Mouse (Mus musculus) midbrain, postnatal 0 days (tissue): ENCODE results near the gene Rsph14. TPM values are rescaled to one million over a fixed set of nuclear protein-coding genes. Genes with fewer than 3 reads are reported as not detected.

Experiments
- ATAC-seq: fragments of 200-750 bp; cut with Nextera tagmentation; 2 replicates; pipeline ENCODE4 v1.8.0; 2017; ENCODE audit warnings: moderate number of reproducible peaks, mild to moderate bottlenecking, moderate TSS enrichment, moderate library complexity; ENCODE audit not compliant: low FRiP score
- DNase-seq: peaks from one replicate; pipeline ENCODE4 v3.0.0-alpha.2; 2015; ENCODE audit warnings: low spot score
- H3K27ac ChIP-seq: fragments of 300-500 bp; sonication (generic); 2 replicates; pipeline ENCODE4 v1.5.1; 2014; ENCODE audit warnings: low read depth, mild to moderate bottlenecking, low read length, mixed read lengths
- H3K27me3 ChIP-seq: fragments of 300-500 bp; sonication (generic); 2 replicates; pipeline ENCODE4 v1.6.1; 2014; ENCODE audit warnings: low read length, control low read depth, mixed read lengths; ENCODE audit not compliant: insufficient read depth
- H3K36me3 ChIP-seq: fragments of 300-500 bp; sonication (generic); 2 replicates; pipeline ENCODE4 v1.6.1; 2014; ENCODE audit warnings: low read length, control low read depth, mixed read lengths; ENCODE audit not compliant: insufficient read depth
- H3K4me1 ChIP-seq: fragments of 300-500 bp; sonication (generic); 2 replicates; pipeline ENCODE4 v1.6.1; 2014; ENCODE audit warnings: mild to moderate bottlenecking, control low read depth, antibody characterized with exemption, low read length, mixed read lengths; ENCODE audit not compliant: insufficient read depth
- H3K4me2 ChIP-seq: fragments of 300-500 bp; sonication (generic); 2 replicates; pipeline ENCODE4 v1.6.1; 2014; ENCODE audit warnings: low read depth, mild to moderate bottlenecking, low read length, mixed read lengths; ENCODE audit not compliant: poor library complexity, severe bottlenecking
- H3K4me3 ChIP-seq: fragments of 300-500 bp; sonication (generic); 2 replicates; pipeline ENCODE4 v1.5.1; 2014; ENCODE audit warnings: low read depth, mild to moderate bottlenecking, low read length, moderate library complexity
- H3K9ac ChIP-seq: fragments of 300-500 bp; sonication (generic); replicated peaks from 2 replicates; pipeline ENCODE4 v1.6.1; 2014; ENCODE audit warnings: mild to moderate bottlenecking, low read length, moderate library complexity, mixed read lengths; ENCODE audit not compliant: poor library complexity, severe bottlenecking
- H3K9me3 ChIP-seq: fragments of 300-500 bp; sonication (generic); 2 replicates; pipeline ENCODE4 v1.6.1; 2016; ENCODE audit warnings: low read length, control low read depth
- CTCF ChIP-seq: IDR thresholded peaks from 2 replicates; pipeline ENCODE4 v1.5.1; 2016; ENCODE audit warnings: antibody characterized with exemption, mild to moderate bottlenecking
- WGBS: fragments of 180-500 bp; shearing (Covaris S2); extraction: QIAGEN DNeasy Blood & Tissue Kit; methylation state at CpG from one replicate; pipeline ENCODE4 v1.1.7; 2014; 5-methylcytosine and 5-hydroxymethylcytosine counted together
- polyA plus RNA-seq: library from polyadenylated mRNA; unstranded; fragments of >200 nt; fragmentation: Nextera tagmentation; extraction: Ambion mirVana; gene quantifications from 2 replicates; pipeline ENCODE4 v1.2.1, GENCODE M21; 2015
- total RNA-seq: library from RNA; depleted of rRNA; stranded (reverse); fragments of >200 nt; gene quantifications from 2 replicates; pipeline ENCODE4 v1.2.3, GENCODE M21; 2014

Gene Rsph14
- total and polyA plus RNA-seq, 2 experiments from 2014 or later, result 0.27 to 1.2 TPM

GRCm38 (mm10) chr10:75001391-75001790 lies 31.0 kb downstream of the Rsph14 start:
- 94% methylated on average over 8 of the region's 8 CpGs for WGBS
- peaks cover 15% of the 10 kb centered on the region; the same call in 1 of the 2 replicates for H3K36me3 ChIP-seq
- TF ChIP-seq CTCF, result no peak

GRCm38 (mm10) chr10:74995377-74995776 lies 37.0 kb downstream of the Rsph14 start:
- Histone ChIP-seq H3K27ac (no peak overlapping the region), H3K4me3 (no peak overlapping the region)

More at GRCm38 (mm10) chr10:75001391-75001790, 31.0 kb downstream of the Rsph14 start:
- Histone ChIP-seq H3K9ac (no peak overlapping the region), H3K4me3 (no peak overlapping the region), H3K27ac (no peak overlapping the region), H3K4me2 (no peak overlapping the region), H3K4me1 (peaks cover 7% of the 10 kb centered on the region; the same call in 1 of the 2 replicates), H3K27me3 (no peaks in the 10 kb centered on the region), H3K9me3 (no peaks in the 10 kb centered on the region)
- DNase-seq (no peak), ATAC-seq (no peak)

GRCm38 (mm10) chr10:74994863-74995262 lies 37.5 kb downstream of the Rsph14 start:
- 15% methylated on average over 5 of the region's 5 CpGs for WGBS
- Histone ChIP-seq H3K4me1 (peaks cover 9% of the 10 kb centered on the region; the same call in 1 of the 2 replicates), H3K9me3 (no peaks in the 10 kb centered on the region), H3K4me3 (no peak overlapping the region), H3K27me3 (no peaks in the 10 kb centered on the region), H3K27ac (peak overlapping the region; percentile 51; the same call in 1 of the 2 replicates), H3K36me3 (peaks cover 30% of the 10 kb centered on the region), H3K4me2 (no peak overlapping the region; the same call in 1 of the 2 replicates), H3K9ac (no peak overlapping the region)
- ATAC-seq, result no peak
- no peak for DNase-seq
- no peak for TF ChIP-seq CTCF

More at GRCm38 (mm10) chr10:74995377-74995776, 37.0 kb downstream of the Rsph14 start:
- no peak for TF ChIP-seq CTCF
- peaks cover 9% of the 10 kb centered on the region; the same call in 1 of the 2 replicates for H3K4me1 ChIP-seq
- WGBS, result 2% methylated on average over 15 of the region's 17 CpGs
- no peaks in the 10 kb centered on the region for H3K9me3 ChIP-seq
- H3K9ac ChIP-seq, result no peak overlapping the region
- H3K36me3 ChIP-seq, result peaks cover 30% of the 10 kb centered on the region
- peak; percentile 25; the same call in 1 of the 2 replicates for ATAC-seq
- peak; percentile 53 for DNase-seq
- no peaks in the 10 kb centered on the region for H3K27me3 ChIP-seq
- H3K4me2 ChIP-seq, result peak overlapping the region; percentile 33

GRCm38 (mm10) chr10:74990584-74991322 lies 41.6 kb downstream of the Rsph14 start:
- no peaks in the 10 kb centered on the region for H3K9me3 ChIP-seq
- H3K4me1 ChIP-seq, result peaks cover 5% of the 10 kb centered on the region; the same call in 1 of the 2 replicates
- no peak overlapping the region for H3K27ac ChIP-seq
- no peak for DNase-seq
- no peak for TF ChIP-seq CTCF
- no peak overlapping the region for H3K9ac ChIP-seq
- ATAC-seq, result no peak
- no peaks in the 10 kb centered on the region for H3K27me3 ChIP-seq
- peaks cover 30% of the 10 kb centered on the region for H3K36me3 ChIP-seq
- H3K4me2 ChIP-seq, result no peak overlapping the region
- H3K4me3 ChIP-seq, result no peak overlapping the region
- WGBS, result 43% methylated on average over 26 of the region's 26 CpGs

GRCm38 (mm10) chr10:74989814-74990213 lies 42.6 kb downstream of the Rsph14 start:
- 87% methylated on average over 4 of the region's 4 CpGs for WGBS
- no peak overlapping the region for H3K4me2 ChIP-seq
- no peak for DNase-seq
- H3K27me3 ChIP-seq, result no peaks in the 10 kb centered on the region
- peaks cover 30% of the 10 kb centered on the region for H3K36me3 ChIP-seq
- no peak overlapping the region for H3K4me3 ChIP-seq
- no peaks in the 10 kb centered on the region for H3K4me1 ChIP-seq
- H3K9me3 ChIP-seq, result no peaks in the 10 kb centered on the region
- peak; percentile 43 for TF ChIP-seq CTCF
- H3K27ac ChIP-seq, result no peak overlapping the region
- no peak overlapping the region for H3K9ac ChIP-seq
- no peak for ATAC-seq
